Mouse (Mus musculus): ENCODE data around the gene 1700010I14Rik. TPM values are rescaled to one million over a fixed set of nuclear protein-coding genes. Genes with fewer than 3 reads are reported as not detected.

1700010I14Rik gene
- total RNA-seq, 1 experiment from 2014 or later: 4.0 TPM

DNA sequence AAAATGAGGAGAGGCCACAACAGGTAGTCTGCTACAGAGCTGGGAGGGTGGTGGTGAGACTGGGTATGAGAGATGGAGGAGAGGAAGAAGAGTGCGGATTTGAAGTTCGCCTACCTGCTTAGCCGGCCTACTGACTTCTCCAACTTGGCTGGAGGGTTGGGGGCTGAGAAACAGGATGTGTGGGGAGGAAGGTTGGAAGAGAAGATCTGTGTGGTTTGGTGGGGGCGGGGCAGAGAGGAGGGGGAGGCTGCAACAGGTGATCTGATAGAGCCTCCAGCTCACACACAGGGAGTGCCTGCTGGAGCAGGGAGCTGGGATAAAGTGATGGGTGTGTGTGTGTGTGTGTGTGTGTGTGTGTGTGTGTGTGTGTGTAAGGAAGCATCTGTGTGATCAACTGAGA, 16.4 kb downstream of the 1700010I14Rik start:
- ATAC-seq (replicated peaks; ENCODE audit: low read depth, poor library complexity, severe bottlenecking): no peak

DNA sequence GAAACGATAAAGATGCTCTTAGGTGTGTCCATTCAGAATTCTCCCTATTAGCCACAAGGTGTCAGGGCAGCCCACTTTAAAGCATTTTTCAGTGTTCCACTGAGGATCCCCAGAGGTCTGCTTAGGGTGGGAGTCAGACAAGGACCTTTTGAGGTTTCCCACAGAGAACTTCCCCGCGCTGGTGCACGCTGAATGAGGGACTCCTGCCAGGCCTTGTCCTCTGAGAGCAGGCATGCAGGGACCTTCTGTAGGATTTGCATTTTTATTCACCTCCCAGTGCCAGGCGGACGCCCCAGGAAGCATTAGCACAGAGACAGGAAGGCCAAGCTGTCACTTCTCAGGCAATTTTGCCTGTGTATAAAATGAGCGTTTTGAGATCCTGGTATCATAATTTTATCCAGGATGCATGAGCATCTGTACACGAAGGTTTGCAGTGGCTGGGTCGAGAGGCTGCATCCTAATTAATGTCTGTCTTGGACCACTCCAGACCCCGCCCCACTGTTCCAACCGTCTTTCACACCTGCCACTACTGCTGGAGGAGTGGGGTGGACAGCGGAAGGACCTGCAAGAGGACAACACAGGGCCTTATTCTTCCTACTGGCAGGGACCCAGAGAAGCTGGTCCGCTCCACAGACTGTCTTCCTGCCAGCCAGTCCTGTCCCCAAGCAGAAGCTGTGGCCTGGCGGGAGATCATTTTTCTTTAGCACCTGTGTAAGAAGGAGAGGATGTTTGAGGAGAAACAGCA, 35.2 kb downstream of the 1700010I14Rik start:
- ATAC-seq (replicated peaks; ENCODE audit: low read depth, poor library complexity, severe bottlenecking): no peak

GRCm38 (mm10) chr17:9030181-9030580, 42.0 kb downstream of the 1700010I14Rik start:
- ATAC-seq (replicated peaks; ENCODE audit: low read depth, poor library complexity, severe bottlenecking): no peak

GRCm38 (mm10) chr17:9031241-9032141, 43.4 kb downstream of the 1700010I14Rik start:
- ATAC-seq (replicated peaks; ENCODE audit: low read depth, poor library complexity, severe bottlenecking): peak; percentile 95

DNA sequence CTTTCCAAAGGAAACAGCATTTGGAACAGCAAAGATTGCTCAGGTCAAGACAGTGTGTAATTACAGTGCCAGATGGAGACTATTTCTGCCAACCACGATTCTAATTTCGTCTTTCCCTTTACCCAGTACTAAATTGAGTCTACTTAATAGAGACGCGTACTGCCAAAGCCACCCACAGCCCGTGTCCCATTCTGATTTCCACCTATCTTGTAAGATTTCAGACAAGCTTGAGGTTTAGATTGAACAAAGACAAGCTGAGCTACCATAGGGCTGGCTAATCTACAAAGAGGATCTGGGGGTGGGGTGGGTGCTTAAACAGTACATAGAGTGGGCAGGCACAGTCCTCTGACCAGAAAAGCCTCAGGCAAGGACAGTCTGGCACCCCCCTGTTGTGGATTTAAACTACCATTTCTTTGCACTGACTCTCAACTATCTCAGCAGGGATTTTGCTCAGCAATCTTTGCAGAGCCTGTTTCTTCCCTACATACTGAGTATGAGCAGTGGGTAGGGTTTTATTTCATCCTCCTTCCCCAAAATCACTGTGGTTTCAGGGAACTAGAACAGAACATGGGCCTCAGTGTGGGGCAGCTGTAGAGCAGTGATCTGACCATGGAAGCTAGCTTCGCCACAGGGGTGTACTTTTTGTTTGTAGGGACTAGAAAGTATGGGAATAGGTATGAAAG, 44.4 kb downstream of the 1700010I14Rik start:
- ATAC-seq (replicated peaks; ENCODE audit: low read depth, poor library complexity, severe bottlenecking): no peak

GRCm38 (mm10) chr17:9033511-9033910, 45.4 kb downstream of the 1700010I14Rik start:
- no peak for ATAC-seq (replicated peaks; ENCODE audit: low read depth, poor library complexity, severe bottlenecking)

DNA sequence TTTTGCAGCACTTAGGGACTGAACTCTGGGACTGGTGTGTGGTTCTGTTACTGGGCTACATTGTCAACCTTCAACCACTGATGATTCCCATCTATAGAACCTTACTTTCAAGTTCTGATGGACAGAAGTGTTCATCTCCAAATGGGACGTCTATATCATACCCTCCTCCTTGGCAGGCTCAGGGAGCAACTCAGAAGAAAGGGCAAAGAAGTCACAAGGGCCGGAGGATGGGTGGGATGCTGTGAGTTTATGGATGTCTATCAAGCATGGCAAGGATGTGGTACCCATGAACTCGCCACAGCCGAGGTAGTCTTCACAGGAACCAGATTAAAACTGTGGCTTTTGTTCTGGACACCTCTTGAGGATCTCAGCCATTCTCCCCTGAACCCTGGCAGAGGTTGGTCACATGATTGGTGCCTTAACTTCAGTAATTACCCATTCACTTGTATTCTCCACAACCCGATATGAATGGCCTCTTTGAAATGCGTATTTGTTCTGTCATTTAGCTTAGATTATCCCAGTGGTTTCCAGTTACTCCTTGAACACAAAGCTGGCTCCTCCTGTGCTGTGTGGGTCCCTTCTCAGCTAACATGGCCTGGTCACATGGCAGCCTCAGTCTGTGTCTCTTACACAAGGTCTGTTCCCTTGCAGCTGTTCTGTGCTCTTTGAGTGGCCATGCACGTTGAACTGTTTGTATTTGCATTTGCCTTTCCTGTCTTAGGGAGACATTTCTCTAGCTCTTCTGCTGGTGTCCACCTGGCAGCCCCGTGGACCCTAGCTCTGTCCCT, 47.6 kb downstream of the 1700010I14Rik start:
- ATAC-seq (replicated peaks; ENCODE audit: low read depth, poor library complexity, severe bottlenecking): no peak

- peak; percentile 71 for ATAC-seq (replicated peaks; ENCODE audit: low read depth, poor library complexity, severe bottlenecking)
These were observed 54.6 kb downstream of the 1700010I14Rik start for GRCm38 (mm10) chr17:9042723-9043122.

DNA sequence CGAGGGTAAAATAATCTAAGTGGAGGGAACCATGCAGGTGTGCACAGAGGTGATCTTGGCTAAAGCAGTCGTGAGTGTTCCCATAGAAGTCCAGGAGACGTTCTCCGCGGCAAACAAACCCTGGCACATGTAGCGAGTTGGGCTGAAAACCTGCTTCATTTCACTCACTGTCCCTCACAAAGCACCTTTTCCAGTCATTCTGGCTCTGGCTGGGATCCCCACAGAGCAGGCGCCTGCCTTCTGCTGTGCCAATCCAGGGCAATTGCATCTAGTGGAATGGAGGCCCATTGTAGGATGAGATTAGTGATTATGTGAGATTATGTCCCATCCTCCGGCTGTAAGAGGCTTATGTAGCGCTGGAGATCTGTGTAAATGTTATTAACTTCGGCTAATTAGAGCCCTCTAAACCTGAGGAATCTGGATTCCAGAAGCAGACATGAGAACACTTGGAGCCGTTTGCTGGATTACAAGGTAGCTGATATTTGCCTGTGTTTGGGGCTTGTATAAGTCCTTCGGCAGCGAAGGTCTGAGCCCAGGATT, 64.4 kb downstream of the 1700010I14Rik start:
- ATAC-seq (replicated peaks; ENCODE audit: low read depth, poor library complexity, severe bottlenecking): no peak

DNA sequence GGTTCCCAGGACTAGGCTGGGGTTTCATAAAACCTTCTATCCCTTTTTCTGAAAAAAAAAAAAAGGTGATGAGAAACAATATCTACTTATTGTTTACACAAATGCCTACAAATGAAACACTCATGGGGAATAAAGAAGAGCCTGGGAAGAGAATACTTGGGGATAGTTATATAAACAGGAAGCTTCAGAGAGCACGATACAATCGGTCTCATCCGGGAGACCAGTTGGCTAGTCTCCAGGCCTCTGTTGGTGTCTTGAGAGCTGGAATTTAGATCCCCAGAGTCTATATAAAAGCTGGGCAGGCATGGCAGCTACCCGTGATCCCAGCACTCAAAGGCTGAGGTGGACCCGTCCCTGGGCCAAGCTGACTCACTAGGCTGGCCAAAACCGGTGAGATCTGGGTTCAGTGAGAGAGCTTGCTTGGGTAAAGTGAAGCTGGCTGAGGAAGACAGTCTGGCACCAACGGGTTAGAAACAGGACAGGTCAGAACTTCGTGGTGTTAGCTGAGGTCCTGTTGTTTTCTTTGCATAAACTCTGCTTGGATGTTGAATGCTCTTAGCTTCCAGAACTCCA, 71.3 kb downstream of the 1700010I14Rik start:
- ATAC-seq (replicated peaks; ENCODE audit: low read depth, poor library complexity, severe bottlenecking): no peak

All from common myeloid progenitor, adult 5-6 weeks (primary cell).